Mouse (Mus musculus) gastrocnemius, postnatal 10 days (tissue): ENCODE measurements at regions not wholly inside any gene's neighbourhood (a gene's known extent, or its start where the extent isn't known, plus 50 kb on each side); places are given as distances from the start of the nearest gene placed in this dataset.

Experiments used
- DNase-seq: peaks from one replicate; pipeline ENCODE4 v3.0.0; 2021; ENCODE audit warnings: mixed read lengths

DNA sequence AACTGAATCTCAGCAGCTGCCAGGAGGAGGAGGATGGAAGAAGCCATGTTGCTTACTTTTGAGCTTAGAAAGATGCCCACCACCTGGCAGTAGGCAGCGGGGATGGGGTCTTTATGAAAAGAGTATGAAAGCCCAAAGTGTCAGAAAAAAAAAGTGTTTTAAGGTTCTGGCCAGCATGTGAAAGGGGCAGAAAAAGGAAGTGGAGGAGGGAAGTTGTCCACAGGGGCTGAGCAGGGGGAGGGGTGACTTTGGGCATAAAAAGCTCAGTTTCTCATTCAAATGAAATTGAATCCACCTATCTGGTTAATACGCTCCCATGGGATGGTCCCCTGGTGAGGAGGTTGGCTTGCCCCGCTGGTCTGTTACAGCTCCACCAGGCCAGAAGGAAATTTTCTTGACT lies 50.4 kb upstream of the L3mbtl4 start:
- no peak for DNase-seq
